Comparison of ENCODE assay signal across 13 mouse cellular contexts in the genomic region with DNA sequence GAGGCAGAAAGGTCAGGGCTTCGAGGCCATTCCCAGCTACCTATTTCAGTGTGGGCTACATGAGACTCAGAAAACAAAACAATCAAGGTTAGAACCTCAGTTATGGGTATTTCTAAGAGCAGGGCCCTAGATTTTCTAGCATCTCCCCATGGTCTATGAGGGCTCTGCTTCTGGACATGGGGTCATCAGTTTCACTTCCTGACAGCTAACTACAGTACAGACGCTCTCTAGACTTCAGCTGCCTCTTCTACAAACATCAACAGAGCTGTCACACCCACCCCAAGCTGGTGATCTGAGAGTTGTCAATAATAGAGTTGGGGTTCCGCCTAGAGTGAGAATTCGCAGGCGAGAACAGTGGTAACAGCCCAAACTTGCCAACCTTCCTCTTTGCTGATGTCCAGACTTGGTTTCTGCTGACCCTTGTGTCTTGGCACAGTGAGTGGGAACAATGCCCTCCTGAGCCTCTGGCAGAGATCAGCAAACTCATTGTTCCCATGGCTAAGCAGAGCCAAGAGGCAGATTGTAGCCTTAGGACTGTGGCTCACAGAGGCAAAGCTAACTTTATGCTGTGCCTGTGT. TPM values are rescaled to one million over a fixed set of nuclear protein-coding genes. Genes with fewer than 3 reads are reported as not detected.
DNase-seq lines count a peak whose midpoint lies in the region; TF ChIP-seq lines count a peak whose summit lies in the region.
"Had no signal": no experiment of that assay in that cellular context is flagged by ENCODE, and none has a peak within 500 bp of the region (broad histone marks: within the 10 kb centered on the region; RNA-seq: fewer than 3 reads in every experiment).

No protein-coding gene starts in this region.

- TF ChIP-seq CTCF in left cerebral cortex, adult 2 months (IDR thresholded peaks at IDR 0.05): no peak

- DNase-seq in gastrocnemius, postnatal 25 days: peak; percentile 12
- no peak for DNase-seq in gastrocnemius, adult 18-20 months (ENCODE audit: low spot score)
- DNase-seq in left cerebral cortex, adult 9 months (ENCODE audit: low spot score in 2 of 2): peak; percentile 33 to 35
- DNase-seq in left cerebral cortex, adult 2 months (ENCODE audit: extremely low spot score in 1 of 2, low spot score in 2 of 2): no peak
- peak; percentile 1 to 3 for DNase-seq in heart, postnatal 14 days
- peak; percentile 49 to 61 for DNase-seq in right cerebral cortex, postnatal 10 days (ENCODE audit: low spot score in 2 of 2)
- no peak for DNase-seq in adrenal gland, adult (ENCODE audit: inconsistent age in 2 of 2, low spot score in 1 of 2)
- no peak for DNase-seq in thymus, postnatal 4 days
- DNase-seq: adrenal gland, adult 8-10 months; cerebellum, adult 11-12 months; midbrain, embryonic 14.5 days; thymus, adult 18-20 months had no signal

- H3K27ac ChIP-seq in left cerebral cortex, adult 2 months: no peak overlapping the region
- H3K27ac ChIP-seq: heart, embryonic 15.5 days had no signal

- intact Hi-C loops in left cerebral cortex, adult 2 months (cut with DNase I): loop anchor here (5.0 kb wide), 1 partner anchor 1020 kb away; no protein-coding TSS in a partner anchor
- intact Hi-C loops in heart, postnatal 14 days (cut with DNase I): no loop called here

- no peak overlapping the region for H3K4me3 ChIP-seq in left cerebral cortex, adult 2 months
- H3K4me3 ChIP-seq: heart, embryonic 15.5 days had no signal

RNA-seq across cellular contexts. Expression of a gene that starts 28.6 kb away (rescaled TPM):
- 10 to 100 TPM; 53.6 to 54.2 TPM for total RNA-seq in gastrocnemius, postnatal 25 days (2021)
- 10 to 100 TPM; 60.7 to 60.8 TPM for total RNA-seq in gastrocnemius, adult 18-20 months (2021)
- 10 to 100 TPM; 79.7 to 85.5 TPM for total RNA-seq in left cerebral cortex, adult 2 months (2021)
- 10 to 100 TPM; 62.5 to 69.6 TPM for total RNA-seq in heart, postnatal 14 days (2021)

RNA-seq across cellular contexts. Expression of a gene that starts 30.9 kb away (rescaled TPM):
- total RNA-seq in gastrocnemius, postnatal 25 days (2021): not detected
- not detected for total RNA-seq in gastrocnemius, adult 18-20 months (2021)
- total RNA-seq in left cerebral cortex, adult 2 months (2021): not detected
- not detected for total RNA-seq in heart, postnatal 14 days (2021)

RNA-seq across cellular contexts. Expression of a gene that starts 40.0 kb away (rescaled TPM):
- total RNA-seq in gastrocnemius, postnatal 25 days (2021): 10 to 100 TPM in 1 of 2 experiments, 1 to 10 TPM in 1; 9.2 to 11.9 TPM
- total RNA-seq in gastrocnemius, adult 18-20 months (2021): 10 to 100 TPM; 10.1 to 10.4 TPM
- 10 to 100 TPM; 21.1 to 22.8 TPM for total RNA-seq in left cerebral cortex, adult 2 months (2021)
- total RNA-seq in heart, postnatal 14 days (2021): 10 to 100 TPM; 13.5 to 17.4 TPM

Comparison
In these comparisons a context has a peak if more than half of its experiments do, and no peak if none do; other contexts are left out.
1. DNase-seq: peak in gastrocnemius, postnatal 25 days (single experiment), left cerebral cortex, adult 9 months (2 of 2), heart, postnatal 14 days (2 of 2) and right cerebral cortex, postnatal 10 days (2 of 2); none in gastrocnemius, adult 18-20 months (single experiment), left cerebral cortex, adult 2 months (0 of 2), adrenal gland, adult (0 of 2) and thymus, postnatal 4 days (single experiment).